Mouse (Mus musculus): ENCODE measurements at regions not wholly inside any gene's neighbourhood (a gene's known extent, or its start where the extent isn't known, plus 50 kb on each side); places are given as distances from the start of the nearest gene placed in this dataset.

GRCm38 (mm10) chr2:79201677-79202076 lies 53.5 kb upstream of the Itga4 start:
- DNase-seq, result no peak
